Mouse (Mus musculus) heart, adult 10 weeks (tissue): Measurements from ENCODE around the gene Tsfm. TPM values are rescaled to one million over a fixed set of nuclear protein-coding genes. Genes with fewer than 3 reads are reported as not detected.

Experiments used
- polyA plus RNA-seq: library from polyadenylated mRNA; stranded (reverse); fragments of 350-450 nt; fragmentation: Illumina TruSeq; extraction: RNeasy Lipid Tissue Mini Kit (QIAGEN cat#74804); gene quantifications from one replicate; pipeline ENCODE4 v1.2.3, GENCODE M21; 2014; ENCODE audit warnings: low read depth, low replicate concordance

The Tsfm gene
- polyA plus RNA-seq: 50.1 TPM

DNA sequence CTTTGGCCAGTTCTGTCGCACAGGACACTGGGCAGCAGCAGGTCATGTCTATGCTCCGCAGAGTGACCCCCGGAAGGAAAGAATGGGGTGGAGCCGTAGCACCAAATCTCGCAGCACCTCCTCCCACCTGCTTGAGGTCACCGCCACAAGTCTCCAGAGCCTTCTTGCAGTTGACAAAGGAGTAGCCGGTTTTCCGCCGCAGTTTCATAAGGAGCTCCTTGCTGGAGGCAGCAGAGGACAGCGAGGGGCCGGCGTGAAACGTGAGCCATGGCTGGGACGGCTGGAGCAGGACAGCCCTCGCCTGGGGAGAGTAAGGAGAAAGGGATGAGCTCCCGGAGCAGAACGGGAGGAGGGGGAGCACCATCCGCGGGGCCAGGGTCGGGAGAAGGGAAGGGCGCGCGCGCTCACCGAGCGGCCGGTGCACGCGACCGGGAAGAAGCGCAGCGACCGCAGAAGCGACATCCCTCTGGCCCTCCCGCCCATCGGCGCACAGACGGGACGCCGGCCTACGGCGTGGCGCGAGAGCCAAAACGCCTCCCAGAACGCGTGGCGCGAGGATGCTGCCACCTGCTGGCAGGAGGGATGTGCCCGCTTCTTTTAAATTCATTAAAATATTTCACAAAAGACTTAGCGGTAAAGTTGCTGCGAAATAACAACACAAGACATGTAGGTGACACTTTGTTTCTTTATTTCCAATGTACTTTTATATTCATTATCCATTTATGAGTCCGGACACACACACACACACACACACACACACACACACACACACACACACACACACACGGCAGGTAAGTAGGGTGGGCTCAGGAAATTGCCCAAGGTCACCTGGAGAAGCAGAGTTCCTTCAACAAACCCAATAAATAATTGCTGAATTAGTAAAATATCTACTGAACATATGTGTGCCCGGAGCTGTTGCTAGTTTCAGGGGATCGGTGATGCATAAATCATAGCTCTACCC lies at the start of gene Tsfm:
TSS of gene Tsfm (minus strand) at position 505 of the 961 bp plus-strand sequence.

DNA sequence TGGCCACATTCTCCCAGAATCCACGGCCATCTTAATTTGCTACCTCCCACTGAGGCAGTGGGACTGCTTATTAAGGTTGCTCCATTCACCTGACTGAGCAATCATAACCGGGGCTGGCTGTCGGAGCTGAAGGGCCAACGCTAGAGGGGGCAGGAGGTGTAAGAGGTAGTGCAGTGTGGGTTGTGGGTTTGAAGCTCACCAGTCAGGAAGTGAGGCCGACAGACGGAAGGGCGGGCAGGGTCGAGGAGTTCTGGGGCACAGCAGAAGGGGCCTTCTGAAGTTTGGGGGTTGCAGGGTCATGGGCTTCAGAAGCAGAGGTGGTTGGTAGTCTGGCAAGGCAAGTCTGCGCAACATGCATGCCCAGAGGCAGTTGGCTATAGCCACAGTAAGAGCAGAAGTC lies 44.4 kb upstream of the Tsfm start, which contains the start of gene Agap2:
TSS of gene Agap2 (plus strand) at position 205 of the 400 bp plus-strand sequence.

DNA sequence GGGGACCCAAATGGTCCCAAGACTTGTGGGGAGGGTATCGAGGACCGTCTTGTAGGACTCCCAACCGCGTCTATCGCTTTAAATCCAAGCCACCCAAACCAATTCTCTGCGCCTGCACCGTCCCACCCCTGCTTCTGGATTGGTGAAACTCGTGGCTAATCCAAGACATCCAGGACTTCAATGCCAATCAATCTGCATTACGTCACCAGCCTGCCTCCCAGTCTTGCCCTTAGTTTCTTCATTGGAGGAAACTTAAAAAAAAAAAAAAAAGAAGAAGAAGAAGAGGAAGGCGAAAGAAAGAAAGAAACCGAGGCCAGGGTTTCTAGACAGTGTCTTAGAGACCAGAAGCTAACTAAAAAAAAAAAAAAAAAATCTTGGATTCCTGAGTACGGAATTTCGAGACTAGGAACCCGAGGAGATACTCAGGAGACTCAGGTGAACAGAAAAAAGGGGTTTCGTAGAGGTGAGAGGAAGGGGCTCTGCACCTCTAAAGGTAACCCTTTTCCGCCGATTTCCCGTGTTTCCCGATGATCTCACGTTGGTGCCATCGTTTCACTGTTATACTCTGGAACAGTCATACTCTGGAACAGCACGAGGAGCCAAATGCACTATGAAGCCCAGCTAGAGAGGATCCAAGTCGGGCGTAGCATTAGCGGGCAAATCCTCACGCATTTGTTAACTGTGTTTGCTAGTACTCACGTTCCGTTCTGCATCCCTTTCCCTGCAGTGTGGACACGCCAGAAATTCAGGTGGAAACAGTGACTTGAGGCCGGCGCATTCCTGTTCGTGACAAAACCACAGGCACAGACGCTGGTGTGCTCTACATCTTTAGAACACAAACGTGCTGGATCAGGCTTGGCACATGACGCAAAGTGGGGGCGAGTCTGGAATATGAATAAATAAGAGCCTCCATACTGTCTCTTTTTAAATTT lies 39.8 kb upstream of the Tsfm start, which contains the start of gene Tspan31:
TSS of gene Tspan31 (minus strand) at position 75 of the 932 bp plus-strand sequence.

DNA sequence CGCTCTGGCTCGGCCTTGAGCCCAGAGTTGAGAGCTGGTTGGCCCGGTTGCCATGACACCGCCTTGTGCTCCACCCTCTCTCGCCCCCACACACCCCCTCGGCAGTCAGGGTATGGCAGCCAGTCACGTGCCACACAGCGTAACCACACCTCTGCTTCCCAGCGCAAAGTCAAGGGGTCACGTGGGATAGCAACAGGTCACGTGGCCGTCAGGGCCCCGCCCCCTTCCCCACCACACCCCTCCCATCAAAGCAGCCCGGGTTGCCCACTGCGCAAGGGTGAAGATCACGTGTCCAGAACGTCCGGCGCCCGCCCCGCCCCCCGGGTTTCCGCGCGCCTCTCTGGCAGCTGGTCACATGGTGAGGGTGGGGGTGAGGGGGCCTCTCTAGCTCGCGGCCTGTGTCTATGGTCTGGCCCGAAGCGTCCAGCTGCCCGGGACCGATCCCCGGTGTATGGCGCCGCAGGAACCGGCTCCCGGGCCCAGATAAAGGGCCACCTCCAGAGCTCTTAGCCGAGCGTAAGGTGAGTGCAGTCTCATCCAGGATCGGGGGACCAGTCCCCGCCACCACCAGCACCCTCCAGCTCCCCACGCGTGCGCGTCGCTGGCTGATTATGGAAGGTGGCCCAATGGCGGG lies 32.7 kb upstream of the Tsfm start, which contains the start of gene Cdk4:
TSS of gene Cdk4 (plus strand) at position 296 of the 634 bp plus-strand sequence.

DNA sequence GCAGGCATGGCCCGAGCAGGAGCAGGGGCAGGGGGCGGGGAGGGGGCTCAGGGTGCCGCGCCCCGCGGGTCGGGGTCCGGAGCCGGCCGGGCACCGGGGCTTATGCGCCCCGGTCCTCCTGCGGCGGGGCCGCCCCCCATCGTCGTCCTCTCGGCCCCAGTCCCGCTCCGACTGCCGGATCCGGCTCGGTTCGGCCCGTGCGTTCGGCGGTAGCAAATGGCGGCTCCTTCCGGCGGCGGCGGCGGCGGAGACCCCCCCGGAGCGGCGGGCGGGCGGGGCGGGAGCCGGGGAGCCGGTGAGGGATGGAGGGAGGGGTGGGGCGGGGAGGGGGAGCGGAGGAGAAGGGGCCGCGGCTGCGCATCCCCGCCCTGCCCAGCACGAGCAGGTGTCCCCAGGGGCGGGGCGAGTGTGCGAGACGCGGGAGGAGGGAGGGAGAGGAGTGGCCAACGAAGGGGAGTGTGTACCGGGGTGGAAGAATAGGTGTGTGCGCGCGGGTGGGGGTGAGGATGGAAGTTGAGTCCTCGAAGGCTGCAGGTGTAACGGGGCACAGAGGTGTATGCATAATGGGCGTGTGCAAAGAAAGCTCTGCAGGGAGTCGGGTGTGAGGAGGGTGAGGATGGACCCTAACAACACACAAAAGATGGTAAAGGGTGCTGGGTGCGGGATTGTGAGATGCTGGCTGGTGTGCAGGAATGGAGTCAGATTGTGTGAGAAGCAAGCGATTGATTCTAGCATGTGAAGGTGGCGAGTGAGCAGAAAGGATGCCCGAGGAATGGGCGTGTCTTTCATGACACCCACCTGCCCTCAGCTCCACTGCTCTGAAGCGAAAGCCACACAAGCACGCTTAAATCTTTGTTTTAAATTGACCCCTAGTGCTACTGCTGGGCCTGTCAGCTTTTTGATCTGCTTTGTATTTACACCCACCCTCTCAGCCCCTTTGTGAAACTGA lies 29.6 kb upstream of the Tsfm start, which contains the start of gene March9:
TSS of gene March9 (minus strand) at position 217 of the 949 bp plus-strand sequence.

DNA sequence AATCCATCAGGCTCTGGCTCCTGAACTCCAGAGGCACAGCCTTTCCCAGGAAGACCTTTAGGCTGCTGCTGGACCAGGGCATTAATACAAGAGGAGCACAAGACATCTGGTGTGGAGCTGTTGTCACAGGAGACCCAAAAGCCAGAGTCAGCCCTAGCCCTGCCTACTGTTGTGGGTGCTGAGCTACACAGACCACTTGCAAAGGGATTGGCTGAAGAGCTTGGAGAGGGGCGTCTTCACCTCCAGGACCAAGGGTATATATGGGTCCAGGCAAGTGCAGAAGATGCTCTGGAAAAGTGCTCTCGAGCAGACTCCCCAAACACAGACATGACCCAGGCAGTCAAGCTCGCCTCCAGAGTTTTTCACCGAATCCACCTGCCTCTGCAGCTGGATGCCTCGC lies 17.3 kb upstream of the Tsfm start, which contains the start of gene Cyp27b1:
TSS of gene Cyp27b1 (plus strand) at position 297 of the 400 bp plus-strand sequence.

DNA sequence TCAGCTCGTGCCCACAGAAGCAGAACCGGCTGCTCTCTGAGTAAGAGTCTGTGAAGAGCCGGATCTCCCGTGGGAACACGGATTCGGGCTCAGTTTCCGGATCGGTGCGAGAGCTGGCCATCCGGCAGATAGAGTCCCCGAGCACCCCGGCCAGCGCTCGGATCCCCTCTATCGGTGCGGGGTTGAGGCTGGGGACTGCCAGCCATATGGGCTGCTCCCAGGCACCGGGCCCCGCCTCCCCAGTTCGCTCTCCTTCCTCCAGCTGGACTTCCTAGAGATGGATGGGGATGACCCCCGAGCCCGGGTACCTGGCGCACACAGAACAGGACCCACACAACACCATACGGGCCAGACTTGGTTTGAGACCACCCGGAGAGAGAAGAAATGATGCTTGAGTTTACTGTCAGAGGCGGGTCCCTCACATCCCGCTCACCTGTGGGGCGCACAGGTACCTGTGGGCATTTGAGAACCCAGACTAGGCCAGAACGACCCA lies 10.7 kb upstream of the Tsfm start, which contains the start of the genes Mettl1 and Eef1akmt3:
TSS of gene Mettl1 (plus strand) at position 141 of the 493 bp plus-strand sequence.
TSS of gene Eef1akmt3 (minus strand) at position 240 of the 493 bp plus-strand sequence.

DNA sequence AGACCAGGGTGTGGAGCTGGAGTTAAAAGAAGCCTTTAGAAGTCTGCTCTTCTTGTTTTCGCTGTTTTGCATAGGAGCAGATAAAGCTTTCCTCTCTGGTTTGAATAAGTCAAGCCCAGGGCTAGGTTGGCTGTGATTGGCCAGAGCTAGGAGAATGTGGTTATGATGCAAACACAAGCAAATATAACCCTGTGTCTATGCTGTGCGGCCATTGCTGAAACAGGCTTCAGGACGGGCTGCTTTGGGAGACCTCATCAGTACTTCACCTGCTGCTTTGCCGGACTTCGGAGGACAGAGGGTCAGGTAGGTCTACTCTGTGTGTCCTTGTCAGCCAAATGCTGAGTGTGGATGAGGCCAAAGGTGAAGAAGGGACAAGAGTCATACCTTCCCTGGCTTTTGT lies 30.1 kb downstream of the Tsfm start, which contains the start of gene Avil:
TSS of gene Avil (plus strand) at position 181 of the 400 bp plus-strand sequence.

DNA sequence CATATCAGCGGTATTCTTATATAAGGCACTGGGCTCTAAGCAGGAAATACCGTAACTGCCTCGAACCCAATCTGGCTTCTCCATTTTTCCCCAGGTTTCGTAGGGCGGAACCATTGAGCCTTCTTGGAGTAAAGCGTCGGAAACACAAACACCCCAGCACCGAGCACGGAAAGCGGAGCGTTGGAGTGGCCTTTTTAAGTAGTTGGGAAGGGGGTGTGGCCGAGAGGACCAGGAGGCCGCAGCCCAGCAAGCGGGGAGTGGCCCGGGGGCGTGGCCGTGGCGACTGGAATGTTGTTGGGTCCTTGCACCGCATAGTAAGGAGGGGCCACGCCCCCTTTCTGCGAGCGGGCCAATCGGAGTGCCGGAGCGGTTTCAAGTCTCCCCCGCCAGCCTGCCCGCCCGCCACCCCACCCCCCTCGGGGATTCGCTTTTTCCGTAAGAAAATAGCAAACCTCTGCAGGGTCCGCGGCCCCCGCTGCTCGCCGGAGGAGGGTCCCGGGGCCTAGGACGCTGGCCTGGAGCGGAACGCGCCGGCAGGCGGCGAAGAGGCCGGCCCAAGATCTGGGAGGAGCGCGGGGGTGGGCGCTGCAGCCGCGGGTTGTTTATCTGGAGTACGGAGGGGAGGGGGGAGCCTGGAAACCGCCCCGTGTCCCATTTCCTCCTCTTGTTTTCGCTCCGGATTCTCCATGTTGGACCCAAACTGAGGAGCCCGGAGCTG lies 52.2 kb downstream of the Tsfm start, which contains the start of gene Ctdsp2:
TSS of gene Ctdsp2 (plus strand) at position 441 of the 718 bp plus-strand sequence.

Other genes with a start within 250 kb of the Tsfm start
- 5.6 TPM for gene Atp23, start 129.5 kb downstream of the Tsfm start, polyA plus RNA-seq
- gene Ctdsp2, start 52.1 kb downstream of the Tsfm start, polyA plus RNA-seq: 91.4 TPM
- 0.94 TPM for gene Avil, start 30.1 kb downstream of the Tsfm start, polyA plus RNA-seq
- gene Mettl1, start 10.6 kb upstream of the Tsfm start, polyA plus RNA-seq: 17.0 TPM
- gene Eef1akmt3, start 10.7 kb upstream of the Tsfm start, polyA plus RNA-seq: not detected
- not detected for gene Cyp27b1, start 17.4 kb upstream of the Tsfm start, polyA plus RNA-seq
- gene March9, start 29.3 kb upstream of the Tsfm start, polyA plus RNA-seq: 3.0 TPM
- gene Cdk4, start 32.7 kb upstream of the Tsfm start, polyA plus RNA-seq: 104 TPM
- gene Tspan31, start 39.4 kb upstream of the Tsfm start, polyA plus RNA-seq: 65.6 TPM
- 2.9 TPM for gene Agap2, start 44.4 kb upstream of the Tsfm start, polyA plus RNA-seq
- 36.6 TPM for gene Os9, start 90.3 kb upstream of the Tsfm start, polyA plus RNA-seq
- 1.5 TPM for gene B4galnt1, start 134.4 kb upstream of the Tsfm start, polyA plus RNA-seq
- 26.9 TPM for gene Slc26a10, start 149.8 kb upstream of the Tsfm start, polyA plus RNA-seq
- gene Arhgef25, start 159.2 kb upstream of the Tsfm start, polyA plus RNA-seq: 23.2 TPM
- gene Dtx3, start 164.9 kb upstream of the Tsfm start, polyA plus RNA-seq: 53.5 TPM
- 35.2 TPM for gene Pip4k2c, start 180.7 kb upstream of the Tsfm start, polyA plus RNA-seq
- 0.89 TPM for gene Kif5a, start 232.5 kb upstream of the Tsfm start, polyA plus RNA-seq
- gene Dctn2, start 235.5 kb upstream of the Tsfm start, polyA plus RNA-seq: 139 TPM